Mouse (Mus musculus): Measurements from ENCODE around the gene Lgals3bp. TPM values are rescaled to one million over a fixed set of nuclear protein-coding genes. Genes with fewer than 3 reads are reported as not detected.
A peak's percentile ranks its signal among the peaks of the same experiment; 100 is the strongest.

Lgals3bp gene
- polyA plus RNA-seq, 2 experiments = 30.1 to 36.6 TPM

GRCm38 (mm10) chr11:118411271-118411670 is 9.4 kb upstream of the Lgals3bp start:
- 90% methylated on average over 8 of the region's 8 CpGs for WGBS (ENCODE audit: insufficient replicate concordance)
- Histone ChIP-seq H3K4me2 (ENCODE audit: low read depth) (no peak overlapping the region), H3K9me3 (ENCODE audit: control insufficient read depth, low read length) (no peaks in the 10 kb centered on the region), H3K4me1 (replicated peaks; ENCODE audit: control insufficient read depth in 2 of 2, insufficient read depth in 2 of 2, low read length in 1 of 2) (no peaks in the 10 kb centered on the region), H3K27me3 (ENCODE audit: control insufficient read depth, insufficient read depth, low read length) (no peaks in the 10 kb centered on the region), H3K36me3 (replicated peaks; ENCODE audit: control insufficient read depth, insufficient read depth, low read depth) (peaks cover 2% of the 10 kb centered on the region; the same call in 1 of the 2 replicates), H3K9ac (replicated peaks) (no peak overlapping the region), H3K4me3 (ENCODE audit: insufficient read depth in 1 of 2, low read depth in 2 of 2, low read length in 2 of 2) (no peak overlapping the region), H3K27ac (no peak overlapping the region)
- TF ChIP-seq CTCF (IDR thresholded peaks at IDR 0.05; ENCODE audit: low read depth) (0 out of 2 replicates have a peak, but pooled peaks have one; percentile 1), EP300 (IDR thresholded peaks at IDR 0.05; ENCODE audit: low read depth) (no peak)
- ATAC-seq (ENCODE audit: insufficient read depth) = no peak
- DNase-seq (ENCODE audit: low read depth in 3 of 3, low spot score in 3 of 3) = no peak

DNA sequence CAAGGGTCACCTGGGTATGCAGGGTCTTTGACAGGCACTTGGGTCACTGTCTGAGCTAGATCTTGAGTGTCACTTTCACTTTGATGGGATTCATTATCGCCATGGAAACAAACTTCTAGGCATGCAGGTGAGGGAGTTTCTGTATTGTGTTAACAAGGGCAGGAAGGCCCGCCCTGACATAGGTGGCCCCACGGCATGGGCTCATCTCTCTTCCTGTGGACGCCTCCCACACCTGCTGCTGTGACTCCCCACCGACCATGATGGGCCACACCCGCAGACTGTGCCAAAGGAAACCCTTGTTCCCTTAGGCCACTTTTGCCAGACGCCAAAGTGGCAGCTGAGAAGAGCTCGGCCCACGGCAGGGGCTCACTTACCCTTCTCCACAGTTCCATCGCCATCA is 8.6 kb upstream of the Lgals3bp start:
- no peak overlapping the region for H3K9ac ChIP-seq (replicated peaks)
- H3K4me1 ChIP-seq (replicated peaks; ENCODE audit: control insufficient read depth in 2 of 2, insufficient read depth in 2 of 2, low read length in 1 of 2) = no peaks in the 10 kb centered on the region
- H3K4me2 ChIP-seq (ENCODE audit: low read depth) = no peak overlapping the region
- TF ChIP-seq CTCF (IDR thresholded peaks at IDR 0.05; ENCODE audit: low read depth) = no peak
- no peak for TF ChIP-seq EP300 (IDR thresholded peaks at IDR 0.05; ENCODE audit: low read depth)
- WGBS (ENCODE audit: insufficient replicate concordance) = 73% methylated on average over 10 of the region's 10 CpGs
- DNase-seq (ENCODE audit: low read depth in 3 of 3, low spot score in 3 of 3) (no peak), ATAC-seq (ENCODE audit: insufficient read depth) (no peak)
- no peak overlapping the region for H3K4me3 ChIP-seq (ENCODE audit: insufficient read depth in 1 of 2, low read depth in 2 of 2, low read length in 2 of 2)
- H3K27ac ChIP-seq = no peak overlapping the region
- H3K36me3 ChIP-seq (replicated peaks; ENCODE audit: control insufficient read depth, insufficient read depth, low read depth) = peaks cover 2% of the 10 kb centered on the region; the same call in 1 of the 2 replicates
- no peaks in the 10 kb centered on the region for H3K27me3 ChIP-seq (ENCODE audit: control insufficient read depth, insufficient read depth, low read length)
- no peaks in the 10 kb centered on the region for H3K9me3 ChIP-seq (ENCODE audit: control insufficient read depth, low read length)

GRCm38 (mm10) chr11:118410073-118410444 is 8.2 kb upstream of the Lgals3bp start:
- ATAC-seq (ENCODE audit: insufficient read depth) = no peak

DNA sequence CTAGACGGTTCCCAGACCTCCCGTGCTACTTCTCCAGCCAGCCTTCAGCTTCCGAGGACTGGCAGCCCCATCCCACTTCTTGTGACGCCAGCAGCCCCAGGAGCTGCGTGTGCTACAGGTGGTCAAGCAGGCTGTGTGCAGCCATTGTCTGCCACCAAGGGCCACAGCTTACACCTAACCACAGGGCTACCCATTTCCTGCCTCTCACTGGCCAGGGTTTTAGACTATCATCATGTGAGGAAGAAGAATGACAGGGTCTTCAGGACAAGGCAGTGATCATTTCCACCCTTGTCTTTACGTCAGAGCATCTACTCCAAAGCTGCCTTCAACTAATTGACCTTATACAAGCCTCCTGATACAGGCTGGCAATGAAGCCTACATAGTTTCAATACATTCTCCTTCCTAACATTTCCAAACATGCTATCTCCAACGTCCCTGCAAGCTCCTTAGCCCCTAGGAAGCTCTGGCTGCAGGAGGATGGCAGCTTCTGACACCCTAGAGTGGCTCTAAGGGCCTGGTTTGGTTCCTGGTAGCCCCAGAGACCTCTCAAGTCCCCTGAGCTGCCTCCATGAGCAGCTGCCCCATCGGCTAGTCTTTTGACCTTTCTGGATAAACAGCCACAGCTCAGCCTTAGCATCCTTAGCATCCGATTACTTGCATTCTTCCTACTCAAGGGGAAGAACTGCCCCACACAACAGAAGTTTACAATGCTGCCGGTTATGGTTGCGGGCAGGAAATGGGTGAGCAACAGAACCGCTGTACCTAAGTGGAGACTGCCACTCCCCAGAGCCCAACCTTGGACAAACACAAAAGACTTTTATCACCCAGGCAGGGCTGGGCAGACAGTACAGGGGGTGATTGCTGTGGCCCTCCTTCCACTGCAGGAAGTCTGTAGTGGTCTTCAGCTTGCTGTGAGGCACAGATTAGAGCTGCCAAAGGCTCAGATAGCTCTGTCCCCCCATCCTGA is 7.5 kb upstream of the Lgals3bp start:
- no peak for DNase-seq (ENCODE audit: low read depth in 3 of 3, low spot score in 3 of 3)
- Histone ChIP-seq H3K9me3 (ENCODE audit: control insufficient read depth, low read length) (no peaks in the 10 kb centered on the region), H3K4me3 (ENCODE audit: insufficient read depth in 1 of 2, low read depth in 2 of 2, low read length in 2 of 2) (no peak overlapping the region), H3K9ac (replicated peaks) (no peak overlapping the region), H3K4me2 (ENCODE audit: low read depth) (no peak overlapping the region), H3K27ac (no peak overlapping the region), H3K27me3 (ENCODE audit: control insufficient read depth, insufficient read depth, low read length) (no peaks in the 10 kb centered on the region), H3K4me1 (replicated peaks; ENCODE audit: control insufficient read depth in 2 of 2, insufficient read depth in 2 of 2, low read length in 1 of 2) (no peaks in the 10 kb centered on the region), H3K36me3 (replicated peaks; ENCODE audit: control insufficient read depth, insufficient read depth, low read depth) (peaks cover 2% of the 10 kb centered on the region; the same call in 1 of the 2 replicates)
- no peak for TF ChIP-seq EP300 (IDR thresholded peaks at IDR 0.05; ENCODE audit: low read depth)
- TF ChIP-seq CTCF (IDR thresholded peaks at IDR 0.05; ENCODE audit: low read depth) = no peak
- ATAC-seq (ENCODE audit: insufficient read depth) = no peak
- 65% methylated on average over 12 of the region's 12 CpGs for WGBS (ENCODE audit: insufficient replicate concordance)

More at GRCm38 (mm10) chr11:118410073-118410444, 8.2 kb upstream of the Lgals3bp start:
- Histone ChIP-seq H3K36me3 (replicated peaks; ENCODE audit: control insufficient read depth, insufficient read depth, low read depth) (peaks cover 2% of the 10 kb centered on the region; the same call in 1 of the 2 replicates), H3K4me3 (ENCODE audit: insufficient read depth in 1 of 2, low read depth in 2 of 2, low read length in 2 of 2) (no peak overlapping the region), H3K4me2 (ENCODE audit: low read depth) (no peak overlapping the region), H3K9ac (replicated peaks) (no peak overlapping the region), H3K27ac (no peak overlapping the region), H3K9me3 (ENCODE audit: control insufficient read depth, low read length) (no peaks in the 10 kb centered on the region), H3K4me1 (replicated peaks; ENCODE audit: control insufficient read depth in 2 of 2, insufficient read depth in 2 of 2, low read length in 1 of 2) (no peaks in the 10 kb centered on the region), H3K27me3 (ENCODE audit: control insufficient read depth, insufficient read depth, low read length) (no peaks in the 10 kb centered on the region)
- no peak for TF ChIP-seq EP300 (IDR thresholded peaks at IDR 0.05; ENCODE audit: low read depth)
- TF ChIP-seq CTCF (IDR thresholded peaks at IDR 0.05; ENCODE audit: low read depth) = no peak
- 54% methylated on average over 1 of the region's 1 CpGs for WGBS (ENCODE audit: insufficient replicate concordance)
- DNase-seq (ENCODE audit: low read depth in 3 of 3, low spot score in 3 of 3) = no peak

GRCm38 (mm10) chr11:118408051-118408740 is 6.3 kb upstream of the Lgals3bp start:
- no peak overlapping the region for H3K27ac ChIP-seq
- peaks cover 2% of the 10 kb centered on the region; the same call in 1 of the 2 replicates for H3K36me3 ChIP-seq (replicated peaks; ENCODE audit: control insufficient read depth, insufficient read depth, low read depth)
- no peak overlapping the region for H3K9ac ChIP-seq (replicated peaks)
- TF ChIP-seq EP300 (IDR thresholded peaks at IDR 0.05; ENCODE audit: low read depth) (no peak), CTCF (IDR thresholded peaks at IDR 0.05; ENCODE audit: low read depth) (no peak)
- H3K27me3 ChIP-seq (ENCODE audit: control insufficient read depth, insufficient read depth, low read length) = no peaks in the 10 kb centered on the region
- no peak overlapping the region for H3K4me2 ChIP-seq (ENCODE audit: low read depth)
- ATAC-seq (ENCODE audit: insufficient read depth) (no peak), DNase-seq (ENCODE audit: low read depth in 3 of 3, low spot score in 3 of 3) (no peak)
- H3K4me1 ChIP-seq (replicated peaks; ENCODE audit: control insufficient read depth in 2 of 2, insufficient read depth in 2 of 2, low read length in 1 of 2) = no peaks in the 10 kb centered on the region
- no peak overlapping the region for H3K4me3 ChIP-seq (ENCODE audit: insufficient read depth in 1 of 2, low read depth in 2 of 2, low read length in 2 of 2)
- WGBS (ENCODE audit: insufficient replicate concordance) = 73% methylated on average over 18 of the region's 18 CpGs
- no peaks in the 10 kb centered on the region for H3K9me3 ChIP-seq (ENCODE audit: control insufficient read depth, low read length)

All from liver, embryonic 14.5 days (tissue).